Mouse (Mus musculus): ENCODE results near the gene Zc3h12d. TPM values are rescaled to one million over a fixed set of nuclear protein-coding genes. Genes with fewer than 3 reads are reported as not detected.

Gene Zc3h12d
- polyA plus RNA-seq (2016; fragmentation: Nextera tagmentation; extraction: Ambion mirVana): 0.29 TPM in 2 replicates

GRCm38 (mm10) chr10:7832171-7832676, at the start of gene Zc3h12d:
TSS of gene Zc3h12d (plus strand) at chr10:7832470.
- no peaks in the 10 kb centered on the region for H3K9me3 ChIP-seq
- H3K4me1 ChIP-seq (replicated peaks): peaks cover 10% of the 10 kb centered on the region
- ATAC-seq (ENCODE audit: insufficient number of reproducible peaks, insufficient read depth, low FRiP score, low TSS enrichment, low read depth): peak; percentile 65; the same call in 1 of the 2 replicates
- H3K4me2 ChIP-seq: peak within 1 kb of the TSS; percentile 54
- H3K36me3 ChIP-seq: 0 out of 2 replicates have a peak, but pooled peaks cover 4% of the 10 kb centered on the region
- H3K4me3 ChIP-seq (replicated peaks): peak within 1 kb of the TSS; percentile 27
- WGBS: 4% methylated on average over 15 of the region's 15 CpGs
- no peak within 1 kb of the TSS for H3K27ac ChIP-seq
- peak within 1 kb of the TSS; percentile 50 for H3K9ac ChIP-seq (replicated peaks)
- peaks cover 14% of the 10 kb centered on the region for H3K27me3 ChIP-seq

DNA sequence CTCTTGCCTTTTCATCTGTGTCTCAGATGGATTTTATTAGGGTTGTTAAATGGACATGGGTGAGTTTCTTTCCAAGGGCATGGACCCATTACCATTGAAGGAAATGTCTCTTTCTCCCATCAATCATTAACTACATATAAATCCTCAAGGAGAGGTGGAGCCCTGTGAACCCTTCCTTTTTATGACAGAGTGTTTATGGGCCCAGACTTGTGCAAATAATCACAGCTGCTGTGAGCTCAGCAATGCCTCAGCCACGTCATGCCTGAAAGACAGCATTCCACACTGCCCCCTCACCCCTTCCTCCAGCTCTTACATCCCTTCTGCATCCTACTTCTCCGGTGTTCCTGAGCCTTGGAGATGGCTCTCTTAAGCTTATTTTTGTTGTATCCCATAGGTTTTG, 45.0 kb upstream of the Zc3h12d start:
- WGBS: 38% methylated on average over 2 of the region's 2 CpGs
- Histone ChIP-seq H3K4me3 (replicated peaks) (no peak overlapping the region), H3K27ac (no peak overlapping the region)

DNA sequence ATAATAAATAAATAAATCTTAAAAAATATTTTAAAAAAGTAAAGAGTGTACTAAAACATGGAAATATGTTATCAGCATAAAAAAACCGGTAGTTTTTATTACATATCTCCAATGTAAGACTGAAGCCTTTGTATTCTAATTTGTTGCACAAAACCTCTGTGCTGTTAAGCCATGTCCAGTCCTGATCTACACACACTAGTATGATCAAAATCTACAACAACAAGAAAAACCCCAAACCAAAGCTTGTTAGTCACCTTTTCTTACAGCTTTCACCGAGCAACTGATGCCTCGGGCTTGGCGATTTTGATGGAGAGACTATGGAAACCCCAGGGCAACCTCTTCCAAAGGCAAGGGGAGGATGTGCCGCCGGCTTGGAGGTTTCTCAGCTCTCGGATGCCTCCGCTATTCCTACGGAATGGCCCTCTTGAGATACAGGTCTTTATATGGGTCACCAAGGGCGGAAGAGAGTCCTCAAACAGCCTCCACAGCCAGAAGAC, 40.0 kb upstream of the Zc3h12d start:
- peak; percentile 57 for ATAC-seq (ENCODE audit: insufficient number of reproducible peaks, insufficient read depth, low FRiP score, low TSS enrichment, low read depth)
- no peaks in the 10 kb centered on the region for H3K9me3 ChIP-seq
- WGBS: 2% methylated on average over 10 of the region's 10 CpGs
- H3K9ac ChIP-seq (replicated peaks): peak overlapping the region; percentile 86
- no peak overlapping the region for H3K27ac ChIP-seq
- H3K4me3 ChIP-seq (replicated peaks): peak overlapping the region; percentile 92
- no peaks in the 10 kb centered on the region for H3K27me3 ChIP-seq
- peak overlapping the region; percentile 60 for H3K4me2 ChIP-seq
- H3K4me1 ChIP-seq (replicated peaks): peaks cover 11% of the 10 kb centered on the region
- peaks cover 35% of the 10 kb centered on the region for H3K36me3 ChIP-seq

More for the DNA sequence above, 45.0 kb upstream of the Zc3h12d start:
- no peak overlapping the region for H3K4me2 ChIP-seq
- H3K9me3 ChIP-seq: no peaks in the 10 kb centered on the region
- H3K36me3 ChIP-seq: peaks cover 19% of the 10 kb centered on the region
- no peaks in the 10 kb centered on the region for H3K27me3 ChIP-seq
- ATAC-seq (ENCODE audit: insufficient number of reproducible peaks, insufficient read depth, low FRiP score, low TSS enrichment, low read depth): no peak
- no peak overlapping the region for H3K9ac ChIP-seq (replicated peaks)
- H3K4me1 ChIP-seq (replicated peaks): 0 out of 2 replicates have a peak, but pooled peaks cover 2% of the 10 kb centered on the region

DNA sequence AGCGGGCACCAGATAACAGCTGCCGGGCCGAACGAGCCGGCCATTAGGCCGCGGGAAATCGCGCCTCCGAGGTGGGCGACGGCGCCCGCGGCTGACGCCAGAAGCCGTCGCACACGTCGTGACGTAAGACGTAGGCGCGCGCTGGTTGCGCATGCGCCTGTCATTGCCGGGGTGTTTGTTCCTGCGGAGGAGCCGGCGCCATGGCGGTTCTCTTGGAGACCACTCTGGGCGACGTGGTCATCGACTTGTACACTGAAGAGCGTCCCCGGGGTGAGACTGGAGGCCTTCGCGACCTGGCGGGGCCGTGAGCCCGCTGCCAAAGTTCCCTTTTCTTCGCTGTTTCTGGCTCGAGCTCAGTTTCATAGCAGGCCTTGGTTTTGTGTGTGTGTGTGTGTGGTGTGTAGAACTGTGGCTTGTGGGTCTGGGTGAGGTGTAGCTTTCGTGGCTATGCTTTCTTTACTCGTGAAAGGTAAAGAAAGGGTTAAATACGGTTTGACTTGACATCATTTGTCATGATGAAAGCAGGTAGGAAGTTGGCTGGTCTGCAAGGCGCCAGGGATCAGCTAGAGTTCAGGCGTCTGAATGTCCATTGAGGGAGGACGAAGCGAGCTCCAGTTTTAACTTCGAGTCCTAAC, 39.4 kb upstream of the Zc3h12d start, which contains the start of the genes Ginm1 and Ppil4:
TSS of gene Ginm1 (minus strand) at position 74 of the 635 bp plus-strand sequence.
TSS of gene Ppil4 (plus strand) at position 141 of the 635 bp plus-strand sequence.
- H3K36me3 ChIP-seq: peaks cover 40% of the 10 kb centered on the region
- WGBS: under 1% methylated on average over 52 of the region's 52 CpGs
- peak within 1 kb of the TSS; percentile 86 for H3K9ac ChIP-seq (replicated peaks)
- H3K4me2 ChIP-seq: peak within 1 kb of the TSS; percentile 77
- no peaks in the 10 kb centered on the region for H3K9me3 ChIP-seq
- H3K4me3 ChIP-seq (replicated peaks): peak within 1 kb of the TSS; percentile 92
- peak; percentile 85 for ATAC-seq (ENCODE audit: insufficient number of reproducible peaks, insufficient read depth, low FRiP score, low TSS enrichment, low read depth)
- peaks cover 11% of the 10 kb centered on the region for H3K4me1 ChIP-seq (replicated peaks)
- no peaks in the 10 kb centered on the region for H3K27me3 ChIP-seq
- no peak within 1 kb of the TSS for H3K27ac ChIP-seq

- no peak overlapping the region for H3K27ac ChIP-seq
- no peak overlapping the region for H3K4me2 ChIP-seq
- H3K9ac ChIP-seq (replicated peaks): no peak overlapping the region
- WGBS: 86% methylated on average over 3 of the region's 3 CpGs
- no peak overlapping the region for H3K4me3 ChIP-seq (replicated peaks)
- no peak for ATAC-seq (ENCODE audit: insufficient number of reproducible peaks, insufficient read depth, low FRiP score, low TSS enrichment, low read depth)
- H3K4me1 ChIP-seq (replicated peaks): no peaks in the 10 kb centered on the region
- no peaks in the 10 kb centered on the region for H3K9me3 ChIP-seq
- no peaks in the 10 kb centered on the region for H3K27me3 ChIP-seq
- H3K36me3 ChIP-seq: peaks cover 92% of the 10 kb centered on the region
Measured at GRCm38 (mm10) chr10:7801258-7801657, 31.0 kb upstream of the Zc3h12d start.

GRCm38 (mm10) chr10:7802519-7803140, 29.6 kb upstream of the Zc3h12d start:
- H3K27ac ChIP-seq: no peak overlapping the region
- H3K4me1 ChIP-seq (replicated peaks): no peaks in the 10 kb centered on the region
- no peaks in the 10 kb centered on the region for H3K27me3 ChIP-seq
- 82% methylated on average over 2 of the region's 2 CpGs for WGBS
- H3K36me3 ChIP-seq: peaks cover 87% of the 10 kb centered on the region
- H3K4me2 ChIP-seq: no peak overlapping the region
- no peaks in the 10 kb centered on the region for H3K9me3 ChIP-seq
- H3K9ac ChIP-seq (replicated peaks): no peak overlapping the region
- ATAC-seq (ENCODE audit: insufficient number of reproducible peaks, insufficient read depth, low FRiP score, low TSS enrichment, low read depth): no peak
- H3K4me3 ChIP-seq (replicated peaks): no peak overlapping the region

GRCm38 (mm10) chr10:7809937-7810336, 22.3 kb upstream of the Zc3h12d start:
- Histone ChIP-seq H3K9me3 (no peaks in the 10 kb centered on the region), H3K4me1 (replicated peaks) (no peaks in the 10 kb centered on the region), H3K36me3 (peaks cover 76% of the 10 kb centered on the region), H3K27ac (no peak overlapping the region), H3K4me2 (no peak overlapping the region), H3K4me3 (replicated peaks) (no peak overlapping the region), H3K9ac (replicated peaks) (no peak overlapping the region), H3K27me3 (no peaks in the 10 kb centered on the region)
- 0 out of 2 replicates have a peak, but pooled peaks have one; percentile 42 for ATAC-seq (ENCODE audit: insufficient number of reproducible peaks, insufficient read depth, low FRiP score, low TSS enrichment, low read depth)
- 56% methylated on average over 2 of the region's 2 CpGs for WGBS

DNA sequence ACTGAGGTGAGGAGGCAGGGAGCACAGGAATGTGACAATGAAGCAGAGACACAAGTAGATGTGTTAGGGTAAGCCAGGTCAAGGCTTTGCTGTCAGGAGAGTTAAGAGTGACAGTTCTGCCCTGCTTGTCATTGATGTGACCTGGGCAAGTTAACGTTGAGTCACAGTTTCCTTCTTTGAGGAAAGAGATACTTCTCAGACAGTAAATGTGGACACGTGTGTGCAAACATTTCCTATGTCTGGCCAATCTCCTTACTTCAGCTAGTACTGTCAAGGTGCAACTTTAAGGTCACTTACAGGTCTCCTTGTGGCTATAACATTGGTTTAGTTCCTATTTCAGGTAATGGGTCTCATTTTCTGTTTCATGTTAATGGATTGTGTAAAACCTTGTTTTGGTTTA, 15.8 kb upstream of the Zc3h12d start:
- Histone ChIP-seq H3K4me3 (replicated peaks) (no peak overlapping the region), H3K9ac (replicated peaks) (no peak overlapping the region), H3K36me3 (peaks cover 72% of the 10 kb centered on the region), H3K27me3 (no peaks in the 10 kb centered on the region), H3K4me2 (no peak overlapping the region), H3K9me3 (no peaks in the 10 kb centered on the region), H3K4me1 (replicated peaks) (no peaks in the 10 kb centered on the region), H3K27ac (no peak overlapping the region)
- WGBS: 81% methylated on average over 2 of the region's 2 CpGs
- ATAC-seq (ENCODE audit: insufficient number of reproducible peaks, insufficient read depth, low FRiP score, low TSS enrichment, low read depth): no peak

DNA sequence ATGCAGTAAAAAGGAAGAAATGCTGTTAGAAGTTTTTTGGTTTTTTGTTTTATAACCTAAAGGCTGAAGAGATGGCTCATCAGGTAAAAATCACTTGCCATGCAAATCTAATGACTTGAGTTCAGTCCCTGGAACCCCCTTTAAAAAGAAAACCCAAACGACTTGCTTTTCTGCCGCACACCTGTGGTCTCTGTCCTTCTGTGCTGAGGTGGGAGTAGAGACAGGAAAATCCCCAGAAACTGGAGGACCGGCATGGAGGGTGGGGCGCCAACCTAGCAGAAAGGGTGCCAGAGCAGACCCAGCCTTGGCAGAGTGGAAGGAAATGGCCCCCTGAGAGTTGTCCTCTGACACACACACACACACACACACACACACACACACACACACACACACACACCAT, 13.6 kb upstream of the Zc3h12d start:
- no peak overlapping the region for H3K4me2 ChIP-seq
- WGBS: 97% methylated on average over 4 of the region's 4 CpGs
- ATAC-seq (ENCODE audit: insufficient number of reproducible peaks, insufficient read depth, low FRiP score, low TSS enrichment, low read depth): no peak
- H3K4me3 ChIP-seq (replicated peaks): no peak overlapping the region
- no peak overlapping the region for H3K9ac ChIP-seq (replicated peaks)
- H3K27ac ChIP-seq: no peak overlapping the region
- H3K36me3 ChIP-seq: peaks cover 76% of the 10 kb centered on the region
- no peaks in the 10 kb centered on the region for H3K4me1 ChIP-seq (replicated peaks)
- H3K9me3 ChIP-seq: no peaks in the 10 kb centered on the region
- H3K27me3 ChIP-seq: no peaks in the 10 kb centered on the region

DNA sequence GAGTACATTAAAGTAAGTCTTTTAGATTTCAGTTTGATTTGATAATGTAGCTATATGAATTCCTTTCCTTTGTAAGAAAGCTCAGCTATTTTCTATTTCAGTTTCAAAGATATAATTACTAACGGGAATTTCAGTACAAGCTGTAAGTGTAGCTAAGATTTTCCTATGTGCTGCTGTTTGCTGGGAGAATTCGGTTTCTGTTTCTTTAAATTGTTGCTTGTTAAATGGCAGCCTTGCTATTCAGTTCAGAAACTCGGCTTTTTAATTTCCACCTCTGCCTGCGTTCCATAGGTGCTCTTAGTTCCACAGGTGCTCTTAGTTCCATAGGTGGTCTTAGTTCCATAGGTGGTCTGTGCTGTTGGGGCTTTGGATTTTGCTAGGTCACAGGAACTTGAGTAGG, 13.1 kb upstream of the Zc3h12d start:
- no peak overlapping the region for H3K27ac ChIP-seq
- peaks cover 75% of the 10 kb centered on the region for H3K36me3 ChIP-seq
- H3K4me3 ChIP-seq (replicated peaks): no peak overlapping the region
- no peaks in the 10 kb centered on the region for H3K4me1 ChIP-seq (replicated peaks)
- WGBS: 92% methylated on average over 4 of the region's 4 CpGs
- no peaks in the 10 kb centered on the region for H3K27me3 ChIP-seq
- no peak overlapping the region for H3K4me2 ChIP-seq
- no peaks in the 10 kb centered on the region for H3K9me3 ChIP-seq
- no peak overlapping the region for H3K9ac ChIP-seq (replicated peaks)
- no peak for ATAC-seq (ENCODE audit: insufficient number of reproducible peaks, insufficient read depth, low FRiP score, low TSS enrichment, low read depth)

DNA sequence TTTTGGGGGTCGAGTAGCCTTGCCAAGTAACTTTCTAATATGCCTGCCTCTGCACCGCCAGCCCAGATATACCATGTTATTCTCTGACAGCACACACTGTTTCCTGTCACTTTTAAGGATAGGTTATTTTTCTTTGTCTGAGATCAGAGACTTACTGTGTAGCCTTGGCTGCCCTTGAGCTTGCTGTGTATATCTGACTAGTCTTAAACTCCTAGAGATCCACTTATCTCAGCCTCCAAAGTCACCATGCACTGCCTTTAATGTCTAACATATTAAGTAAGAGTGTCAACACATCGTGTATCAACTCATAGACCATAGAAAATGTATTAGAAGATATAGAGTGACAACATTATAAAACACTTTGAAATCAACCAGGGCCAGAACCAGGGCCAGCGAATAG, 12.7 kb upstream of the Zc3h12d start:
- Histone ChIP-seq H3K4me3 (replicated peaks) (no peak overlapping the region), H3K36me3 (peaks cover 71% of the 10 kb centered on the region), H3K9me3 (no peaks in the 10 kb centered on the region), H3K4me1 (replicated peaks) (no peaks in the 10 kb centered on the region), H3K4me2 (no peak overlapping the region), H3K27ac (no peak overlapping the region), H3K27me3 (no peaks in the 10 kb centered on the region), H3K9ac (replicated peaks) (no peak overlapping the region)
- WGBS: 86% methylated on average over 4 of the region's 4 CpGs
- ATAC-seq (ENCODE audit: insufficient number of reproducible peaks, insufficient read depth, low FRiP score, low TSS enrichment, low read depth): no peak
